Mouse (Mus musculus) hindbrain, embryonic 15.5 days (tissue): ENCODE measurements around the gene Gm20388. TPM values are rescaled to one million over a fixed set of nuclear protein-coding genes. Genes with fewer than 3 reads are reported as not detected.

ENCODE experiments used
- ATAC-seq: fragments of 200-750 bp; cut with Nextera tagmentation; 2 replicates; pipeline ENCODE4 v1.8.0; 2017; ENCODE audit warnings: low read depth, moderate number of reproducible peaks, moderate TSS enrichment; ENCODE audit not compliant: low FRiP score
- H3K27ac ChIP-seq: fragments of 300-500 bp; sonication (generic); replicated peaks from 2 replicates; pipeline ENCODE4 v1.5.1; 2015; ENCODE audit warnings: mild to moderate bottlenecking, inconsistent platforms
- H3K27me3 ChIP-seq: fragments of 300-500 bp; sonication (generic); 2 replicates; pipeline ENCODE4 v1.6.1; 2015; ENCODE audit warnings: control low read depth, inconsistent platforms
- H3K36me3 ChIP-seq: fragments of 300-500 bp; sonication (generic); 2 replicates; pipeline ENCODE4 v1.6.1; 2015; ENCODE audit warnings: control low read depth, inconsistent platforms
- H3K4me1 ChIP-seq: fragments of 300-500 bp; sonication (generic); replicated peaks from 2 replicates; pipeline ENCODE4 v1.6.1; 2015; ENCODE audit warnings: control low read depth, inconsistent platforms
- H3K4me2 ChIP-seq: fragments of 300-500 bp; sonication (generic); 2 replicates; pipeline ENCODE4 v1.6.1; 2015; ENCODE audit warnings: moderate library complexity, mild to moderate bottlenecking, inconsistent platforms
- H3K4me3 ChIP-seq: fragments of 300-500 bp; sonication (generic); 2 replicates; pipeline ENCODE4 v1.5.1; 2015; ENCODE audit warnings: mild to moderate bottlenecking, inconsistent platforms
- H3K9ac ChIP-seq: fragments of 300-500 bp; sonication (generic); 2 replicates; pipeline ENCODE4 v1.6.1; 2015; ENCODE audit warnings: inconsistent platforms
- H3K9me3 ChIP-seq: fragments of 300-500 bp; sonication (generic); 2 replicates; pipeline ENCODE4 v1.6.1; 2016; ENCODE audit warnings: control low read depth, inconsistent platforms
- WGBS: fragments of 180-500 bp; shearing (Covaris S2); methylation state at CpG from one replicate; pipeline ENCODE4 v1.1.7; 2015; 5-methylcytosine and 5-hydroxymethylcytosine counted together
- polyA plus RNA-seq: library from polyadenylated mRNA; unstranded; fragments of >200 nt; fragmentation: Nextera tagmentation; extraction: Ambion mirVana; gene quantifications from 2 replicates; pipeline ENCODE4 v1.2.1, GENCODE M21; 2015

Gm20388 gene
- polyA plus RNA-seq, 1 experiment from 2014 or later: 5.4 TPM

GRCm38 (mm10) chr8:120860423-120861126 lies 949.9 kb downstream of the Gm20388 start:
- Histone ChIP-seq H3K36me3 (no peaks in the 10 kb centered on the region), H3K27ac (no peak overlapping the region), H3K4me3 (no peak overlapping the region), H3K27me3 (no peaks in the 10 kb centered on the region), H3K9me3 (no peaks in the 10 kb centered on the region), H3K4me1 (no peaks in the 10 kb centered on the region), H3K9ac (no peak overlapping the region), H3K4me2 (no peak overlapping the region)
- WGBS: 69% methylated on average over 24 of the region's 24 CpGs
- no peak for ATAC-seq

DNA sequence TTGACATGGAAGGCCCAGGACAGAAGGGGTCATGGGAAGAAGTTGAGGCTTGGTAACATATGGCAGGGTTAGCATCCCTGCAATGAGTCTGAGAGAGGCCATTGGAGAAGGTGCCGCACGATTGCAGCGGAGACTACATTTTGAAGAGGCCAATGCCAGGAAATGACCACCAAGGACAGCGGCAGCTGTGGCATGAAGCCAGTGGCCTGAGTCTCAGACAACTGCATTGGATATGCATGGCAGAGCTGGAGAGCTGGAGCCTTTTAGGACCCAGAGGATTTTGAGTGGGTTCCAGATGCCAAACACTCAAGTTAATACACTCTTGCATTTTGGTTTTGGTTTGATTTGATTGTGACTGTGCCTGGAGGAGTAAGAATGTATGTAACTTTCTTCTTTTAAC lies 953.0 kb downstream of the Gm20388 start:
- WGBS: 90% methylated on average over 4 of the region's 4 CpGs
- H3K9ac ChIP-seq: no peak overlapping the region
- no peak overlapping the region for H3K4me3 ChIP-seq
- no peaks in the 10 kb centered on the region for H3K36me3 ChIP-seq
- H3K27me3 ChIP-seq: no peaks in the 10 kb centered on the region
- no peak overlapping the region for H3K4me2 ChIP-seq
- no peaks in the 10 kb centered on the region for H3K4me1 ChIP-seq
- ATAC-seq: no peak
- no peaks in the 10 kb centered on the region for H3K9me3 ChIP-seq
- no peak overlapping the region for H3K27ac ChIP-seq

GRCm38 (mm10) chr8:120867386-120867785 lies 956.7 kb downstream of the Gm20388 start:
- Histone ChIP-seq H3K4me3 (no peak overlapping the region), H3K27ac (no peak overlapping the region), H3K9me3 (no peaks in the 10 kb centered on the region), H3K36me3 (no peaks in the 10 kb centered on the region), H3K27me3 (no peaks in the 10 kb centered on the region), H3K4me2 (no peak overlapping the region), H3K4me1 (no peaks in the 10 kb centered on the region), H3K9ac (no peak overlapping the region)
- ATAC-seq: no peak
- WGBS: 68% methylated on average over 6 of the region's 6 CpGs

DNA sequence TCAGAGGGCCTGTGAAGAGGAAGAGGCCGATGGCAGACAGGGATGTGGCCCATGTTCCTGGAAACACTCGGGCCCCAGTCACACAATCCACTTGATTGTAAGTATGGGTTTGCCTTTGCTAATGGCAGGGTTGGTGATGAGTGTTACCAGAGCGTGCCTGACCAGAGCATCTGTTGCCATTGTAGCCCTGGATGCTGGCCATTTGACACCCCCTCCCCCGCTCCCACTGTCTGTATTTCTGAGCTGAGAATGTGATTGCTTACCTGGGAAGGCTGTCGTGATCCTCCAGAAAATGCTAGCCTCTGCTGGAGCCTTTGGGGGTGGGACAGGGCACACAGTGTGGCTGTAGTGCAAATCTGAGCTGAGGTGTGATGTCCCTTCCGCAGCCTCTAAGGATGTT lies 962.0 kb downstream of the Gm20388 start:
- WGBS: 85% methylated on average over 6 of the region's 6 CpGs
- ATAC-seq: no peak

DNA sequence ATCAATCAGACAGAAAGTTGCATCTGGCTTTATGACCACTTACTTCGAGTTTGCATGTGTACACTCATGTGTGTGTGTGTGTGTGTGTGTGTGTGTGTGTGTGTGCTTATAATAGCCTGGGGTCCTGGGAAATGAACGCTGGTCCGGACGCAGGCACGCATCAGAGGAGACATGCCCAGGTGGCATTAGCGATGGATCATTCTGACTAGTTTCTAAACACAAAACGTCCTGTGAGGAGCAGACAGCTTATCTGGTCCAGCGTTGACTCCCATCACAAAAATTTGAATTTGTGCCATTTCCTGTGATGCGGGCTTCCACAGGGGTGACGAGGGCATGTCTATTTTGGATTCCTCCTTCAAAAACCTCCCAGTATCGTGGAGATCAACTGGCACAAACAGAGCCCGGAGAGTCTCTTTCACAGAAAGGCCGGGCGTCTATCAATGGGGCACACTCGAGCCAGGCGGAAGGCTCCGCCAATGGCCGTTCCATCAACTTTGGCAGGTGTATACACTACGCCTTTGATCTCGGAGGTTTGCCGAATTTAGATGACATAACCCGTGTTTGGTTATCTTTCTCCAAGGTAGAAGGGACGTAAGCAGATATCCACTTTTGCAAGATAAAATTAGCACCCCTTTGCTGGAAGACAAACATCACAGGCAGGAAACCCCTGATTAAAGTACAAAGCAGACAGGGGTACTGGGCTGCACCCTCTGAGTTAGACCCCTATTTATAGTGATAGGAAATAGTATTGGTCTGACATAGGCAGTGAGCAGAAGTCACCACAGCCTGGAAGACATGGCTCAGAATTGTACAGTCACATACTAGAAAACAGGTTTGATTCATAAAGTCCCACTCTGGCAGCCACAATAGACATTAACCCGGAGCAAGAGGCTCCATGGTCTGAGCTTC lies 965.6 kb downstream of the Gm20388 start:
- Histone ChIP-seq H3K36me3 (no peaks in the 10 kb centered on the region), H3K27me3 (peaks cover 19% of the 10 kb centered on the region), H3K27ac (no peak overlapping the region), H3K9ac (no peak overlapping the region), H3K9me3 (no peaks in the 10 kb centered on the region), H3K4me3 (no peak overlapping the region), H3K4me1 (no peaks in the 10 kb centered on the region), H3K4me2 (no peak overlapping the region)
- no peak for ATAC-seq
- WGBS: 83% methylated on average over 24 of the region's 24 CpGs

More for the DNA sequence above, 962.0 kb downstream of the Gm20388 start:
- no peaks in the 10 kb centered on the region for H3K27me3 ChIP-seq
- H3K4me1 ChIP-seq: no peaks in the 10 kb centered on the region
- no peak overlapping the region for H3K9ac ChIP-seq
- no peaks in the 10 kb centered on the region for H3K9me3 ChIP-seq
- no peak overlapping the region for H3K4me2 ChIP-seq
- no peak overlapping the region for H3K27ac ChIP-seq
- no peak overlapping the region for H3K4me3 ChIP-seq
- H3K36me3 ChIP-seq: no peaks in the 10 kb centered on the region

- no peak overlapping the region for H3K4me2 ChIP-seq
- no peaks in the 10 kb centered on the region for H3K36me3 ChIP-seq
- no peak overlapping the region for H3K4me3 ChIP-seq
- WGBS: 79% methylated on average over 7 of the region's 7 CpGs
- H3K27me3 ChIP-seq: peaks cover 26% of the 10 kb centered on the region
- no peak overlapping the region for H3K9ac ChIP-seq
- H3K27ac ChIP-seq: no peak overlapping the region
- no peaks in the 10 kb centered on the region for H3K9me3 ChIP-seq
- no peaks in the 10 kb centered on the region for H3K4me1 ChIP-seq
- no peak for ATAC-seq
These were observed 966.4 kb downstream of the Gm20388 start for GRCm38 (mm10) chr8:120877005-120877404.

- 68% methylated on average over 6 of the region's 6 CpGs for WGBS
- no peak overlapping the region for H3K27ac ChIP-seq
- H3K4me1 ChIP-seq: peaks cover 4% of the 10 kb centered on the region; the same call in 1 of the 2 replicates
- H3K36me3 ChIP-seq: no peaks in the 10 kb centered on the region
- H3K9me3 ChIP-seq: no peaks in the 10 kb centered on the region
- no peak overlapping the region for H3K9ac ChIP-seq
- no peak overlapping the region for H3K4me3 ChIP-seq
- ATAC-seq: no peak
- no peak overlapping the region for H3K4me2 ChIP-seq
- peaks cover 46% of the 10 kb centered on the region for H3K27me3 ChIP-seq
These were observed 969.3 kb downstream of the Gm20388 start for GRCm38 (mm10) chr8:120879928-120880327.

DNA sequence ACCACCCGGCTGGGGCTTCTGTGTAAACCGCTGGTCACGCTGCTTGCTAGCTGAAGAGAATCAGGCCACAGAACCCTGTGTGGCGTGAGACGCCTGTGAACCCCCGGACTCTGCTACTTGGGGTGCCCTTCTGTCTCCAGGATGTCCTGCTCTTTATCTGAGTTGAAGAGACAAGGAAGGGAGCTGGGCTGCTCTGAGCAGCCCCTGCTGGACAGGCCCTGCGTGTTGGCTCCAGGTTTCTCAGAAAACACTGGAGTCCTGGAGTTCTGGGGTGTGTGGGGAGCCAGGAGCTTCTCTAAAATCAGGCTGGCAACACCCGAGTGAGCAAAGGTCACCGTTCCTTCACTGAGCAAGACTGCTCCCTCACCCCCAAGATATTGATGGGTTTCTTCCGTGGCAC lies 971.0 kb downstream of the Gm20388 start:
- peaks cover 63% of the 10 kb centered on the region for H3K27me3 ChIP-seq
- no peaks in the 10 kb centered on the region for H3K9me3 ChIP-seq
- ATAC-seq: no peak
- H3K27ac ChIP-seq: no peak overlapping the region
- no peak overlapping the region for H3K4me2 ChIP-seq
- WGBS: 73% methylated on average over 10 of the region's 10 CpGs
- peaks cover 4% of the 10 kb centered on the region; the same call in 1 of the 2 replicates for H3K4me1 ChIP-seq
- no peak overlapping the region for H3K9ac ChIP-seq
- no peak overlapping the region for H3K4me3 ChIP-seq
- no peaks in the 10 kb centered on the region for H3K36me3 ChIP-seq

- Histone ChIP-seq H3K9ac (no peak overlapping the region), H3K27me3 (peaks cover 73% of the 10 kb centered on the region), H3K9me3 (no peaks in the 10 kb centered on the region), H3K4me3 (no peak overlapping the region), H3K36me3 (no peaks in the 10 kb centered on the region), H3K4me1 (peaks cover 4% of the 10 kb centered on the region; the same call in 1 of the 2 replicates), H3K4me2 (no peak overlapping the region), H3K27ac (no peak overlapping the region)
- ATAC-seq: no peak
- WGBS: 25% methylated on average over 13 of the region's 13 CpGs
These were observed 972.0 kb downstream of the Gm20388 start for GRCm38 (mm10) chr8:120882657-120883056.

DNA sequence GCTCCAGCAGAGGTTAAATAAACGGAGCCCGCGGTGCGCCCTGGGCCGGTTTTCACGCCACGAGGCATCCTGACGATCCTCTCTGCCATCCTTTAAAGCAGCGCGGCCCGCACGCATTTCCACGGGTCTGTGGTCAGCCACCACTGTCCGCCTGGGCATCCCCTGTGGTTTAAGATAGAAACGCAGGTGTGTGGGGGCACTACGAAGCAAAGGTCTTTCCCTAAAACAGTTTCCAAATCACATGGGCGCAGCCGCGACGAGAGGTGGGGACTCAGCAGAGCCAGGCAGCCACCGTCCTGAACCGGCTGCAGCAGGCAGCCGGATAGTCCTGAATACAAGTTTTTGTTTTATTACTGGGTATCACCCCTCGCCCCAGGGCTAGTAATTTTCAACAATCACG lies 972.7 kb downstream of the Gm20388 start:
- H3K4me2 ChIP-seq: no peak overlapping the region
- no peaks in the 10 kb centered on the region for H3K9me3 ChIP-seq
- no peak overlapping the region for H3K4me3 ChIP-seq
- ATAC-seq: no peak
- H3K36me3 ChIP-seq: no peaks in the 10 kb centered on the region
- H3K4me1 ChIP-seq: peaks cover 4% of the 10 kb centered on the region; the same call in 1 of the 2 replicates
- no peak overlapping the region for H3K27ac ChIP-seq
- WGBS: 4% methylated on average over 25 of the region's 25 CpGs
- H3K9ac ChIP-seq: no peak overlapping the region
- peaks cover 80% of the 10 kb centered on the region for H3K27me3 ChIP-seq

- H3K4me3 ChIP-seq: no peak overlapping the region
- H3K36me3 ChIP-seq: no peaks in the 10 kb centered on the region
- H3K9me3 ChIP-seq: no peaks in the 10 kb centered on the region
- H3K4me1 ChIP-seq: peaks cover 4% of the 10 kb centered on the region; the same call in 1 of the 2 replicates
- no peak overlapping the region for H3K4me2 ChIP-seq
- 8% methylated on average over 15 of the region's 15 CpGs for WGBS
- no peak overlapping the region for H3K9ac ChIP-seq
- H3K27ac ChIP-seq: no peak overlapping the region
- H3K27me3 ChIP-seq: peaks cover 85% of the 10 kb centered on the region
- no peak for ATAC-seq
These were observed 973.2 kb downstream of the Gm20388 start for GRCm38 (mm10) chr8:120883853-120884252.

GRCm38 (mm10) chr8:120884881-120885280 lies 974.2 kb downstream of the Gm20388 start:
- Histone ChIP-seq H3K4me1 (peaks cover 4% of the 10 kb centered on the region; the same call in 1 of the 2 replicates), H3K4me3 (no peak overlapping the region), H3K27ac (no peak overlapping the region), H3K36me3 (no peaks in the 10 kb centered on the region), H3K9me3 (no peaks in the 10 kb centered on the region), H3K9ac (no peak overlapping the region), H3K4me2 (no peak overlapping the region), H3K27me3 (peaks cover 90% of the 10 kb centered on the region)
- 44% methylated on average over 13 of the region's 13 CpGs for WGBS
- no peak for ATAC-seq
